Mouse (Mus musculus) heart, postnatal 0 days (tissue): ENCODE data around the gene Gna14.

Experiments used
- CTCF ChIP-seq: IDR thresholded peaks from 2 replicates; pipeline ENCODE4 v1.5.1; 2016; ENCODE audit warnings: antibody characterized with exemption, control low read depth, low read depth
- EP300 ChIP-seq: IDR thresholded peaks from 2 replicates; pipeline ENCODE4 v1.6.1; 2016; ENCODE audit warnings: antibody characterized with exemption, low read depth

DNA sequence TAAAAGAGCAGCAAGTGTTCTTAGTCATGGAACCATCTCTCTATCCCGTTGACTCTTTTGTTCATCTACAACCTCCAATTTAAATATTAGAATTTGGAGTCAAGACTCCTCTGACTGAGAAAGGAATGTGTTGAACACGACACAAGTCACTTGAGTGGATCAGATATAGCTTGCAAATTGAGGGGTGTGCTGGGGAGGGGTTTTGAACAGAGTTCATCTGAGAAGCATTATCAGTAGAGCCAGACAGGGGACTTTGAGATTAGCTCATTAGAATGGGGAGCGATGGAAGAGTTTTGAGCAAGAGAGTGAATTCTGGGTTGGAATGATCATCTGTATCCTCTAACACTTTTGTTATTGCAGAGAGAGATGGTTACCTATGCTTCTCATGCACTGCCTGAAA is 46.5 kb downstream of the Gna14 start:
- TF ChIP-seq CTCF (no peak), EP300 (no peak)
